Mouse (Mus musculus): ENCODE data around the gene Olfr895. TPM values are rescaled to one million over a fixed set of nuclear protein-coding genes. Genes with fewer than 3 reads are reported as not detected.

The Olfr895 gene
- not detected for total RNA-seq (2021)

- DNase-seq (ENCODE audit: low spot score in 2 of 2): no peak
- intact Hi-C loops (cut with DNase I): no loop called here
These were observed at the start of gene Olfr895 for GRCm38 (mm10) chr9:38267551-38267950. Gene Olfr895 (plus strand): TSS chr9:38267851.

- intact Hi-C loops (cut with DNase I): no loop called here
- no peak for DNase-seq (ENCODE audit: low spot score in 2 of 2)
These were observed 15.2 kb upstream of the Olfr895 start, which contains the start of gene Olfr143 for GRCm38 (mm10) chr9:38252474-38252873. Gene Olfr143 (plus strand): TSS chr9:38252774.

GRCm38 (mm10) chr9:38290807-38291206 lies 23.2 kb downstream of the Olfr895 start, which contains the start of gene Olfr896-ps1:
Gene Olfr896-ps1 (plus strand): TSS chr9:38291107.
- no peak for DNase-seq (ENCODE audit: low spot score in 2 of 2)

More at GRCm38 (mm10) chr9:38290807-38291206, 23.2 kb downstream of the Olfr895 start, which contains the start of gene Olfr896-ps1:
- intact Hi-C loops (cut with DNase I): no loop called here

Other genes with a start within 250 kb of the Olfr895 start
- gene Olfr883, start 242.0 kb upstream of the Olfr895 start, total RNA-seq (2021): not detected
- not detected for gene Olfr884, start 221.3 kb upstream of the Olfr895 start, total RNA-seq (2021)
- not detected for gene Olfr885, start 206.5 kb upstream of the Olfr895 start, total RNA-seq (2021)
- not detected for gene Olfr887, start 183.8 kb upstream of the Olfr895 start, total RNA-seq (2021)
- gene Olfr888, start 159.7 kb upstream of the Olfr895 start, total RNA-seq (2021): not detected
- gene Olfr889, start 152.7 kb upstream of the Olfr895 start, total RNA-seq (2021): not detected
- gene Olfr890, start 125.3 kb upstream of the Olfr895 start, total RNA-seq (2021): not detected
- gene Olfr891, start 87.0 kb upstream of the Olfr895 start, total RNA-seq (2021): not detected
- gene Olfr893, start 59.5 kb upstream of the Olfr895 start, total RNA-seq (2021): not detected
- not detected for gene Olfr894, start 49.8 kb upstream of the Olfr895 start, total RNA-seq (2021)
- gene Olfr143, start 15.1 kb upstream of the Olfr895 start, total RNA-seq (2021): not detected
- not detected for gene Olfr896-ps1, start 23.3 kb downstream of the Olfr895 start, total RNA-seq (2021)
- not detected for gene Olfr25, start 61.2 kb downstream of the Olfr895 start, total RNA-seq (2021)
- not detected for gene Olfr898, start 80.6 kb downstream of the Olfr895 start, total RNA-seq (2021)
- not detected for gene Olfr250, start 99.0 kb downstream of the Olfr895 start, total RNA-seq (2021)
- gene Olfr251, start 109.2 kb downstream of the Olfr895 start, total RNA-seq (2021): not detected
- gene Olfr147, start 133.8 kb downstream of the Olfr895 start, total RNA-seq (2021): not detected
- not detected for gene Olfr901, start 161.6 kb downstream of the Olfr895 start, total RNA-seq (2021)
- gene Olfr902, start 179.8 kb downstream of the Olfr895 start, total RNA-seq (2021): not detected
- gene Olfr904, start 195.3 kb downstream of the Olfr895 start, total RNA-seq (2021): not detected
- not detected for gene Olfr905, start 203.3 kb downstream of the Olfr895 start, total RNA-seq (2021)
- not detected for gene Olfr906, start 219.2 kb downstream of the Olfr895 start, total RNA-seq (2021)
- not detected for gene Olfr907, start 227.9 kb downstream of the Olfr895 start, total RNA-seq (2021)

All from left cerebral cortex, postnatal 36 days (tissue).